Mouse (Mus musculus): ENCODE results near the gene Ier2. TPM values are rescaled to one million over a fixed set of nuclear protein-coding genes. Genes with fewer than 3 reads are reported as not detected.

Gene Ier2
- polyA plus RNA-seq (2015; fragmentation: Nextera tagmentation; extraction: Ambion mirVana) = 16.9 and 17.8 TPM in 2 replicates

- no peaks in the 10 kb centered on the region for H3K9me3 ChIP-seq
- H3K27ac ChIP-seq = peak within 1 kb of the TSS; percentile 84
- H3K4me3 ChIP-seq = peak within 1 kb of the TSS; percentile 65
- H3K4me1 ChIP-seq = peaks cover 55% of the 10 kb centered on the region
- no peaks in the 10 kb centered on the region; the same call in 1 of the 2 replicates for H3K27me3 ChIP-seq (replicated peaks)
- H3K4me2 ChIP-seq = peak within 1 kb of the TSS; percentile 73
- under 1% methylated on average over 27 of the region's 27 CpGs for WGBS
- H3K9ac ChIP-seq = peak within 1 kb of the TSS; percentile 45
- no peaks in the 10 kb centered on the region for H3K36me3 ChIP-seq (replicated peaks)
- peak; percentile 77 for ATAC-seq (replicated peaks)
These were observed at the start of gene Ier2 for GRCm38 (mm10) chr8:84662581-84663065. TSS of gene Ier2 (minus strand) at chr8:84662852.

GRCm38 (mm10) chr8:84711933-84712758 is 49.5 kb upstream of the Ier2 start:
- no peak overlapping the region for H3K4me3 ChIP-seq
- peak; percentile 79 for ATAC-seq (replicated peaks)
- H3K4me1 ChIP-seq = peaks cover 68% of the 10 kb centered on the region
- no peak overlapping the region for H3K9ac ChIP-seq
- no peaks in the 10 kb centered on the region for H3K36me3 ChIP-seq (replicated peaks)
- H3K27ac ChIP-seq = peak overlapping the region; percentile 73
- H3K4me2 ChIP-seq = no peak overlapping the region
- no peaks in the 10 kb centered on the region for H3K9me3 ChIP-seq
- peaks cover 21% of the 10 kb centered on the region for H3K27me3 ChIP-seq (replicated peaks)
- 12% methylated on average over 11 of the region's 11 CpGs for WGBS

- H3K4me2 ChIP-seq = no peak overlapping the region
- H3K4me1 ChIP-seq = peaks cover 75% of the 10 kb centered on the region
- no peaks in the 10 kb centered on the region for H3K9me3 ChIP-seq
- H3K36me3 ChIP-seq (replicated peaks) = no peaks in the 10 kb centered on the region
- WGBS = 36% methylated on average over 3 of the region's 3 CpGs
- H3K4me3 ChIP-seq = no peak overlapping the region
- H3K27ac ChIP-seq = peak overlapping the region; percentile 73
- no peak for ATAC-seq (replicated peaks)
- H3K27me3 ChIP-seq (replicated peaks) = peaks cover 27% of the 10 kb centered on the region
- no peak overlapping the region for H3K9ac ChIP-seq
These were observed 48.7 kb upstream of the Ier2 start for GRCm38 (mm10) chr8:84711312-84711711.

- Histone ChIP-seq H3K4me1 (peaks cover 78% of the 10 kb centered on the region), H3K4me3 (no peak overlapping the region), H3K9ac (no peak overlapping the region), H3K36me3 (replicated peaks) (no peaks in the 10 kb centered on the region), H3K27me3 (replicated peaks) (peaks cover 35% of the 10 kb centered on the region), H3K4me2 (no peak overlapping the region), H3K27ac (peak overlapping the region; percentile 75), H3K9me3 (no peaks in the 10 kb centered on the region)
- 94% methylated on average over 1 of the region's 1 CpGs for WGBS
- ATAC-seq (replicated peaks) = no peak
These were observed 47.3 kb upstream of the Ier2 start for GRCm38 (mm10) chr8:84709931-84710330.

- Histone ChIP-seq H3K36me3 (replicated peaks) (no peaks in the 10 kb centered on the region), H3K4me1 (peaks cover 80% of the 10 kb centered on the region), H3K9me3 (no peaks in the 10 kb centered on the region), H3K9ac (no peak overlapping the region), H3K4me2 (no peak overlapping the region), H3K27me3 (replicated peaks) (peaks cover 38% of the 10 kb centered on the region), H3K27ac (peak overlapping the region; percentile 75), H3K4me3 (no peak overlapping the region)
- peak; percentile 73 for ATAC-seq (replicated peaks)
- WGBS = 12% methylated on average over 12 of the region's 12 CpGs
These were observed 46.3 kb upstream of the Ier2 start for GRCm38 (mm10) chr8:84708774-84709475.

GRCm38 (mm10) chr8:84708071-84708541 is 45.5 kb upstream of the Ier2 start:
- Histone ChIP-seq H3K4me1 (peaks cover 72% of the 10 kb centered on the region), H3K36me3 (replicated peaks) (no peaks in the 10 kb centered on the region), H3K27me3 (replicated peaks) (peaks cover 45% of the 10 kb centered on the region), H3K9ac (no peak overlapping the region), H3K27ac (peak overlapping the region; percentile 75), H3K4me2 (peak overlapping the region; percentile 23; the same call in 1 of the 2 replicates), H3K9me3 (no peaks in the 10 kb centered on the region), H3K4me3 (no peak overlapping the region)
- 2% methylated on average over 15 of the region's 15 CpGs for WGBS
- no peak for ATAC-seq (replicated peaks)

DNA sequence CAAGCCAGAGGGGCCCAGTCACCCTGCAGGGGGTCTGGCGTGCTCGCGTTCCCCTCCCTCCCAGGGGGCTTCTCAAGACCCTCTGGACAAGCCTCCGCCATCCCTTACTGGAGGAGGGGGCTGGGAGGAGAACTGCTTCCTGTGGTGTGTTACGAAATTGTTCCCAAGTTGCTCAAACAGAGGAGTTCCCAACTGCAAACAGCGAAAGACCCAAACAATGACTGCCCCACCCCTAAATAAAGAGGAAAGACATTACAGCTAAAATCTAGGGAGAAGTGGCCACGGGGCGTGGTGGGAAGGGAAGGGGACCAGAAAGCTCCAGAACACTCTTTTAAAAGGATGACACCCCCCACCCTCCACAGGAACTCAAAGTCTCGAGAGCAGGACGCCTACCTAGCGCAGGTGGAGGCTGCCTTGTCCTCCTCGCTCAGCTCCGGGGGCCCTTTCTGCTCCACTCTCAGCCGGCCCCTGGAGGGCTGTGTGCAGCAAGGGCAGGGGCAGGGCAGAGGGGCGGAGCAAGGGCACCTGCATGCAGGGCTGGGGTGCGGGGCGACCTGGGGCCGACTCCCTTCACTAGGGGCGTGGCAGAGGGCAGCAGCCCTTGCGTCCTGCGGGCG is 44.7 kb upstream of the Ier2 start:
- Histone ChIP-seq H3K4me1 (peaks cover 67% of the 10 kb centered on the region), H3K27me3 (replicated peaks) (peaks cover 53% of the 10 kb centered on the region), H3K4me3 (no peak overlapping the region), H3K4me2 (peak overlapping the region; percentile 27), H3K36me3 (replicated peaks) (no peaks in the 10 kb centered on the region), H3K9me3 (no peaks in the 10 kb centered on the region), H3K27ac (peak overlapping the region; percentile 75), H3K9ac (no peak overlapping the region)
- WGBS = 8% methylated on average over 22 of the region's 22 CpGs
- ATAC-seq (replicated peaks) = no peak

GRCm38 (mm10) chr8:84706610-84707266 is 44.1 kb upstream of the Ier2 start:
- Histone ChIP-seq H3K9me3 (no peaks in the 10 kb centered on the region), H3K9ac (no peak overlapping the region), H3K36me3 (replicated peaks) (no peaks in the 10 kb centered on the region), H3K4me3 (no peak overlapping the region), H3K4me1 (peaks cover 61% of the 10 kb centered on the region), H3K27ac (peak overlapping the region; percentile 75), H3K27me3 (replicated peaks) (peaks cover 59% of the 10 kb centered on the region), H3K4me2 (peak overlapping the region; percentile 27)
- WGBS = 6% methylated on average over 41 of the region's 45 CpGs
- no peak for ATAC-seq (replicated peaks)

GRCm38 (mm10) chr8:84705960-84706359 is 43.3 kb upstream of the Ier2 start:
- peak overlapping the region; percentile 75; the same call in 1 of the 2 replicates for H3K27ac ChIP-seq
- 4% methylated on average over 12 of the region's 12 CpGs for WGBS
- H3K9me3 ChIP-seq = no peaks in the 10 kb centered on the region
- ATAC-seq (replicated peaks) = no peak
- H3K36me3 ChIP-seq (replicated peaks) = no peaks in the 10 kb centered on the region
- H3K27me3 ChIP-seq (replicated peaks) = peaks cover 67% of the 10 kb centered on the region
- peak overlapping the region; percentile 36 for H3K4me2 ChIP-seq
- H3K4me3 ChIP-seq = peak overlapping the region; percentile 13
- peaks cover 58% of the 10 kb centered on the region for H3K4me1 ChIP-seq
- H3K9ac ChIP-seq = no peak overlapping the region

GRCm38 (mm10) chr8:84704867-84705831 is 42.5 kb upstream of the Ier2 start:
- Histone ChIP-seq H3K27ac (peak overlapping the region; percentile 61), H3K4me1 (peaks cover 55% of the 10 kb centered on the region), H3K4me3 (peak overlapping the region; percentile 13), H3K9me3 (no peaks in the 10 kb centered on the region), H3K9ac (no peak overlapping the region), H3K36me3 (replicated peaks) (no peaks in the 10 kb centered on the region), H3K4me2 (peak overlapping the region; percentile 36), H3K27me3 (replicated peaks) (peaks cover 68% of the 10 kb centered on the region)
- whole genome bisulfite sequencing = under 1% methylated on average over 59 of the region's 61 CpGs
- no peak for ATAC-seq (replicated peaks)

GRCm38 (mm10) chr8:84704356-84704755 is 41.7 kb upstream of the Ier2 start:
- no peak for ATAC-seq (replicated peaks)
- H3K27ac ChIP-seq = no peak overlapping the region
- peaks cover 48% of the 10 kb centered on the region for H3K4me1 ChIP-seq

More at GRCm38 (mm10) chr8:84704356-84704755, 41.7 kb upstream of the Ier2 start:
- Histone ChIP-seq H3K27me3 (replicated peaks) (peaks cover 68% of the 10 kb centered on the region), H3K9ac (no peak overlapping the region), H3K4me3 (0 out of 2 replicates have a peak overlapping the region, but pooled peaks have one; percentile 9), H3K36me3 (replicated peaks) (no peaks in the 10 kb centered on the region; the same call in 1 of the 2 replicates), H3K4me2 (peak overlapping the region; percentile 36; the same call in 1 of the 2 replicates), H3K9me3 (no peaks in the 10 kb centered on the region)
- 3% methylated on average over 16 of the region's 16 CpGs for WGBS
